Mouse (Mus musculus) stomach, embryonic 14.5 days (tissue): Measurements from ENCODE around the gene Tceal9. TPM values are rescaled to one million over a fixed set of nuclear protein-coding genes. Genes with fewer than 3 reads are reported as not detected.

Source experiments
- ATAC-seq: fragments of 200-750 bp; cut with Nextera tagmentation; 2 replicates; pipeline ENCODE4 v1.8.0; 2017; ENCODE audit warnings: low read depth, moderate TSS enrichment; ENCODE audit not compliant: insufficient number of reproducible peaks, insufficient read depth, low FRiP score
- H3K27ac ChIP-seq: fragments of 300-500 bp; sonication (generic); 2 replicates; pipeline ENCODE4 v1.5.1; 2014; ENCODE audit warnings: mild to moderate bottlenecking, low read length, moderate library complexity, mixed read lengths
- H3K27me3 ChIP-seq: fragments of 300-500 bp; sonication (generic); 2 replicates; pipeline ENCODE4 v1.6.1; 2014; ENCODE audit warnings: low read length, control low read depth, mixed read lengths; ENCODE audit not compliant: control insufficient read depth, insufficient read depth
- H3K36me3 ChIP-seq: fragments of 300-500 bp; sonication (generic); 2 replicates; pipeline ENCODE4 v1.6.1; 2014; ENCODE audit warnings: mild to moderate bottlenecking, control low read depth, low read length, moderate library complexity, mixed read lengths; ENCODE audit not compliant: control insufficient read depth, insufficient read depth
- H3K4me1 ChIP-seq: fragments of 300-500 bp; sonication (generic); 2 replicates; pipeline ENCODE4 v1.6.1; 2014; ENCODE audit warnings: low read length, control low read depth, mixed read lengths; ENCODE audit not compliant: control insufficient read depth, insufficient read depth
- H3K4me2 ChIP-seq: fragments of 300-500 bp; sonication (generic); replicated peaks from 2 replicates; pipeline ENCODE4 v1.6.1; 2014; ENCODE audit warnings: low read depth, low read length, control low read depth
- H3K4me3 ChIP-seq: fragments of 300-500 bp; sonication (generic); 2 replicates; pipeline ENCODE4 v1.5.1; 2014; ENCODE audit warnings: low read depth, low read length, control low read depth
- H3K9ac ChIP-seq: fragments of 300-500 bp; sonication (generic); replicated peaks from 2 replicates; pipeline ENCODE4 v1.6.1; 2014; ENCODE audit warnings: low read depth, mild to moderate bottlenecking, control low read depth, low read length, moderate library complexity, mixed read lengths
- H3K9me3 ChIP-seq: fragments of 300-500 bp; sonication (generic); 2 replicates; pipeline ENCODE4 v1.6.1; 2016; ENCODE audit warnings: low read depth, low read length, control low read depth; ENCODE audit not compliant: control insufficient read depth
- WGBS: fragments of 180-500 bp; shearing (Covaris S2); extraction: QIAGEN DNeasy Blood & Tissue Kit; methylation state at CpG from one replicate; pipeline ENCODE4 v1.1.7; 2014; 5-methylcytosine and 5-hydroxymethylcytosine counted together
- polyA plus RNA-seq: library from polyadenylated mRNA; unstranded; fragments of >200 nt; fragmentation: Nextera tagmentation; extraction: Ambion mirVana; gene quantifications from 2 replicates; pipeline ENCODE4 v1.2.1, GENCODE M21; 2014

Gene Tceal9
- polyA plus RNA-seq, 1 experiment from 2014 or later = 663 TPM

DNA sequence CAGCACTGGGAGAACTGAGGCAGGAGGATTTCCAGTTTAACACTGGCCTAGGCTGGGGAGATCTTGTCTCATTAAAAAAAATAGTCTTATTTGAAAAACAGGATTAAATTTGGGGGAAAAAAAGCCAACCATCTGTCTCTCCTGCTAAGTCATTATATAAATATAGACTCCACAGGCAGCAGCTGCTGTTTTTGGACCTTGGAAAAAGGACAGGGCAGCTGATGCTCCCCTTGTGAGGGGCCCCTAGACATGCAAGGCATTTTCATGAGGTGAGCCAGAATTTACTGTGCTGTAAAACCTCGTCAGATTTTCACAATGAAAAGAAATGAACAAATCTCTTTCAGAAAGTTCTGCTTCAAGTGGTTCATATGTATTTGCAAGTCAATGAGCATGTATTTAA is 28.6 kb upstream of the Tceal9 start:
- Histone ChIP-seq H3K27ac (no peak overlapping the region), H3K27me3 (no peaks in the 10 kb centered on the region), H3K4me2 (no peak overlapping the region), H3K36me3 (no peaks in the 10 kb centered on the region), H3K9me3 (no peaks in the 10 kb centered on the region), H3K4me3 (no peak overlapping the region), H3K4me1 (no peaks in the 10 kb centered on the region), H3K9ac (no peak overlapping the region)
- no peak for ATAC-seq
- 53% methylated on average over 1 of the region's 1 CpGs for whole genome bisulfite sequencing

DNA sequence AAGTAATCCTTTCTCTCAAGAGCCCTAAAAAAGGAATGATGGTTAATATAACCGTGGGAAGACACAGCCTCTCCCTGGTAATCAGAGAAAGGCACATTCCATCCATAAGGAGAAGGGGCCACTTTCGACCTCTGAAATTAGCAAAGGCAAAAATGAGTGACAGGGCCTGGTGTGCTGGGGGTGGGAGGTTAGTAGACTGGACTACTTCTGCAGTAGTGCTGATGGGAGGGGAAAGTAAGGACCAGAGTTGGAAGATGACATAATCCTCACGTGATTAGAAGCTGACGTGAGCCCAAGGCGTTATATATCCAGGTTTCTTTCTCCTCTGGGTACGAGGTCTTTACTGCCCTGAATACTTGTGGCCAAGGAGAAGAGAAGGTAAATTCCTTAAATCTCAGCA is 21.2 kb upstream of the Tceal9 start:
- 70% methylated on average over 6 of the region's 6 CpGs for WGBS
- ATAC-seq = no peak
- Histone ChIP-seq H3K9ac (no peak overlapping the region), H3K27ac (no peak overlapping the region), H3K36me3 (no peaks in the 10 kb centered on the region), H3K4me1 (no peaks in the 10 kb centered on the region), H3K4me2 (no peak overlapping the region), H3K9me3 (no peaks in the 10 kb centered on the region), H3K4me3 (no peak overlapping the region), H3K27me3 (no peaks in the 10 kb centered on the region)

DNA sequence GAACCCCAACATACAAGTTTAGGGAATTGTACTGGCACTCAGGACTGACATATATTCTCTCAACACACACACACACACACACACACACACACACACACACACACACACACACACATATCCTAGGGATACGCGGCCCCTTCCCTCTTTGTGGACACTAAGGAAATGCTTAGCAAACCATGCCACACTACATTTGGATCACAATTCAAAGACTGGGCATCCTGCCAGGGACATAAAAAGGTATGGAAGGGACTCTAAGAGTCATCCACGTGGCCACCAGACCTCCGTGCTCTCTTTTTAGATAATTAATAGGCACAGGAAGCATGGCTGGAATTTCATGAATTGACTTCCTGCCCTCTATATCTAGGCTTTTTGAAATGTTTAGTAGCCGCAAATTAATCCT is 17.1 kb upstream of the Tceal9 start:
- 57% methylated on average over 5 of the region's 5 CpGs for WGBS
- Histone ChIP-seq H3K4me2 (no peak overlapping the region), H3K9ac (no peak overlapping the region), H3K4me1 (no peaks in the 10 kb centered on the region), H3K36me3 (no peaks in the 10 kb centered on the region), H3K9me3 (no peaks in the 10 kb centered on the region), H3K27ac (no peak overlapping the region), H3K4me3 (no peak overlapping the region), H3K27me3 (no peaks in the 10 kb centered on the region)
- no peak for ATAC-seq

DNA sequence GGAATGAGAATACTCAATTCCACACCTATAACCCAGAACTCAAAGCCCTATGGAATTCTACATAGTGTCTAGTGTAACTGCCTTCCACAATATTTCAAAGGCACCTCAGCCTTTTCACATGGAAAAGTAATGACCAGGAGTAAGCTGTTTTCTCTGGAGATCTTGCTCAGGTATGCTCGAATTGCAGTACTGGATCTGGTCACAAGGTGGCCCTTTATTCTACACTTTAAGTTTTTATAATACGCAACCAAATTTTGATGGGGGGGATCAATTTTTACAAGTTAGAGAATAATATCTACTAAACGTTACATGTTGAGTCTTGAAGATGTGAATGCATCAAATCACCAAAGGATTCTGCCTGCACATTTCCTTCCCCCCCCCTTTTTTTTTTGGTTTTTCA is 6.8 kb upstream of the Tceal9 start:
- no peak overlapping the region for H3K27ac ChIP-seq
- no peak overlapping the region for H3K9ac ChIP-seq
- no peaks in the 10 kb centered on the region for H3K9me3 ChIP-seq
- H3K4me3 ChIP-seq = no peak overlapping the region
- H3K4me1 ChIP-seq = no peaks in the 10 kb centered on the region
- no peak for ATAC-seq
- H3K27me3 ChIP-seq = no peaks in the 10 kb centered on the region
- H3K36me3 ChIP-seq = no peaks in the 10 kb centered on the region
- WGBS = 56% methylated on average over 3 of the region's 3 CpGs
- no peak overlapping the region for H3K4me2 ChIP-seq

DNA sequence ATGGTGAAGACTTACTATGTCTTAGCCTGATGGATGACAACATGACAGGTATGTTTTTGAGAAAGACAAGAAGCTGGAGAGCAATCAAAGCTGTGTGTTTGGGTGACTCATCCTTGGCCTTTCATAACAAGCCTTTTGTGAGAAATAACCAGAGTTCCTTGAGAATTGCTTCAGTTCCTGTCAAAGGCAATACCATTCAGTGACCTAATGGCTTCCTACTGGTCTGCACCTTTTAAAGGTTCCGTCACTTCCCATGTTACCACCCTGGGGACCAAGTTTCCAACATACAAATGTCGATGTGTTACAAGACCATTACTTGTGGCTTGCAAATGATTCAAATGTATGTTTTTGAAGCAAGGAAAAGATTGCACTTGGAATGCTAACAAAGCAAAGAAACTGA is 1.7 kb upstream of the Tceal9 start:
- no peak overlapping the region for H3K4me2 ChIP-seq
- no peak overlapping the region for H3K27ac ChIP-seq
- H3K9me3 ChIP-seq = no peaks in the 10 kb centered on the region
- 80% methylated on average over 2 of the region's 2 CpGs for WGBS
- no peaks in the 10 kb centered on the region for H3K27me3 ChIP-seq
- H3K4me3 ChIP-seq = no peak overlapping the region
- no peak overlapping the region for H3K9ac ChIP-seq
- no peak for ATAC-seq
- no peaks in the 10 kb centered on the region for H3K4me1 ChIP-seq
- no peaks in the 10 kb centered on the region; the same call in 1 of the 2 replicates for H3K36me3 ChIP-seq

DNA sequence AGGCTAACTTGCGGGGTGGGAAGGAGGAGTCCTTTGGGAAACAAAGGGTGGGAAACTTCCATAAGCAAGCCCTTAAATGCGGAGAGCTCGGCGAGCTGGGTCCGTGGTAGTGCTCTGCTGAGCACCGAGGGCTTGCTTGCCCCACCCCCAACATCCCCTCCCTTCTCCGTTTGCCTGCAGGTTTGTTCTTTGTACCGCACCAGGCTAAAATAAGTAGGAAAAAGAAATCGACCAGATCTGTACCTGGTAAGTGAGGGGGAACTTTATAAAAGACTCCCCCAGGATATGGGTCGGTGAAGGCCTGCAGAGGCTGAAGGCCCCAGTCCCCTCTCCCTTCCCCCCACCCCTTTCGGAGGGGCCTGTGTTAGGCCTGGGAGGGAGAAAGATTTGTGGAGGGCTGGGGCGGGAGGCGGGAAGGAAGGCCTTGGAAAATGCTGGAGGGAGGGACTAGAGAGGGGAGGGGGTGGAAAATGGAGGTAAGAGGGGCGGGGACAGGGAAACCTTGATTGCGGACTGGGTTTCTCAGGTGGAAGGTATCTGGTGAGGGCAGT is 717 bp downstream of the Tceal9 start:
- Histone ChIP-seq H3K4me2 (peak overlapping the region; percentile 37), H3K27me3 (no peaks in the 10 kb centered on the region), H3K4me1 (no peaks in the 10 kb centered on the region), H3K27ac (peak overlapping the region; percentile 69), H3K36me3 (no peaks in the 10 kb centered on the region; the same call in 1 of the 2 replicates), H3K4me3 (peak overlapping the region; percentile 47), H3K9ac (peak overlapping the region; percentile 64), H3K9me3 (no peaks in the 10 kb centered on the region)
- 17% methylated on average over 15 of the region's 15 CpGs for WGBS
- ATAC-seq = peak; percentile 78

DNA sequence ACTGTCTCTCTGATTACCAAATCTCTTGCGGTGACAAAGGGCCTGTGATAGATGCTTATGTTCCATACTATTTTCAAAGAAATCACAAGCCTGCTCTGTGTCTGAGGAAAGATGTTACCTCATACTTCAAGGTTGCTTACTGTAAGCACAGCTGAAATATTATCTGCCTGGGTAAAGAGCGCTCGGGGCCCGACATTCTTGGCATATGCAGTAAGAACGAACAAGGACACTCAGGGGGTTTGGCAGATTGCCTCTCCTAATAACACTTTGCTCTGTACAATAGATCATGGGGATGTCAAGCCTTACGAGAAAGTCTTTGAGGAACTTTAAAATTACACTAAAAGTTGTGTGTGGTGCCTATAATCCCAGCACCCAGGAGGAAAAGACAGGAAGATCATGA is 3.9 kb downstream of the Tceal9 start:
- no peaks in the 10 kb centered on the region; the same call in 1 of the 2 replicates for H3K36me3 ChIP-seq
- no peak overlapping the region for H3K9ac ChIP-seq
- H3K4me1 ChIP-seq = no peaks in the 10 kb centered on the region
- H3K4me3 ChIP-seq = no peak overlapping the region
- H3K4me2 ChIP-seq = no peak overlapping the region
- no peaks in the 10 kb centered on the region for H3K9me3 ChIP-seq
- no peak for ATAC-seq
- no peak overlapping the region for H3K27ac ChIP-seq
- H3K27me3 ChIP-seq = no peaks in the 10 kb centered on the region
- WGBS = 42% methylated on average over 6 of the region's 6 CpGs

DNA sequence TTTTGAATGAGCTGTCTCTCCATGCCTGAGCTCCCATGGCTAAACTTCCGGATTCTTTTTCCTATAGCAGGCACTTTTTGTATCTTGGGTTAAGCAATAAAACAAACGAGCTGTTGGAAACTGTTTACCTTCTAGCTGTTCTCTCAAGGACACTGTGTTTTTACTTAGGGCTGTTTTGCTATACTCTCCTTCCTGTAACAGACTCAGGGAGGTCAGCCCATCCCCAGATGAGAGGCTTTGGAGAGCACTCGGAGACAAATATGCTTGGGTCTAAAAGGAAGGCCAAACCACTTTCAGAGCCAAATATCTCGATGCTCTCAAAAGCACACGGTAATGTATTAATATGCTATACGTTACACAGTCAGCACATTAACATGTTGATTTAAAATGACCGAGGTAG is 4.8 kb downstream of the Tceal9 start:
- no peaks in the 10 kb centered on the region for H3K9me3 ChIP-seq
- H3K4me3 ChIP-seq = no peak overlapping the region
- no peak overlapping the region for H3K27ac ChIP-seq
- no peak for ATAC-seq
- H3K27me3 ChIP-seq = no peaks in the 10 kb centered on the region
- no peak overlapping the region for H3K4me2 ChIP-seq
- no peaks in the 10 kb centered on the region; the same call in 1 of the 2 replicates for H3K36me3 ChIP-seq
- H3K4me1 ChIP-seq = no peaks in the 10 kb centered on the region
- WGBS = 48% methylated on average over 7 of the region's 7 CpGs
- H3K9ac ChIP-seq = no peak overlapping the region

DNA sequence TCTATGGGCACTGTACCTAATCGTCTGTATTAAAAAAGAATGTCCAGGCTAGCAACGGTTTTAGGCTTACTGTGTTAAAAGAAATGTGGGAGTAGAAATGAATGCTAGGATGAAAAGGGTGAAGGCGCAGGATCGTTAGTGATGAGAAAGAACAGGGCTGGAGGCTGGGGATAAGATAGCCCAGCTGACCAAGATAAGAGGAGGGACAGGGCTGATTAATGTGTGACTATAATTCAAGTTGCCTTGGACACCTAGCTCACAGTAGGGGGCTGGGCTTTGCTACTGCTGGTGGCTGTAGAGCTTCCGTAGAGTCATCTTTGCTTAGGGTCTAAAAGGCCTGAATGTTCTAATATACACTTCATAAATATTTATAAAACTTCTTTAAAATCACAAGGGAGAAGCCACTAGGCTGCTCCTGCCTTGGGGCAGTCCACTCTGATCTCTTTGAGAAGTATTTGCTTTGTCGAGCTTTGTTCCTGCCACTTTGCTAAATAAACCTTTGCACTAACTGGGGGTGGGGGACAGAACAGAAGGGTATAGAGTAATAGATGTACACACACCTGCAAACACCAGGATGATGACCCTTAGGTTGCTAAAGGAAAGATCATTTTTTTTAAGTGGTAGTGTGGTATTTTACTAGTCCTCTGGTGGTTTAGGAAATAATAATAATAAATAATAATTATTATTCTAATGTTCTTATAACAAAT is 7.3 kb downstream of the Tceal9 start:
- H3K36me3 ChIP-seq = no peaks in the 10 kb centered on the region; the same call in 1 of the 2 replicates
- no peak overlapping the region for H3K4me3 ChIP-seq
- no peak overlapping the region for H3K9ac ChIP-seq
- no peak overlapping the region for H3K4me2 ChIP-seq
- H3K27ac ChIP-seq = no peak overlapping the region
- H3K27me3 ChIP-seq = no peaks in the 10 kb centered on the region
- 36% methylated on average over 6 of the region's 6 CpGs for WGBS
- no peaks in the 10 kb centered on the region for H3K9me3 ChIP-seq
- no peaks in the 10 kb centered on the region for H3K4me1 ChIP-seq
- no peak for ATAC-seq
